ENCODE assay signal across 7 mouse cellular contexts in genomic region chr10:23785599-23785998, GRCm38 (mm10). TPM values are rescaled to one million over a fixed set of nuclear protein-coding genes. Genes with fewer than 3 reads are reported as not detected.
DNase-seq lines count a peak whose midpoint lies in the region; ATAC-seq and TF ChIP-seq lines count a peak whose summit lies in the region.
"Not testable (repeated sequence)": the region's sequence is repeated elsewhere in the genome, so short reads cannot be mapped to it uniquely, and the experiment has no call there.

No protein-coding gene starts in this region.

- not testable (repeated sequence) for H3K27me3 ChIP-seq in MEL (ENCODE audit: control insufficient read depth in 1 of 2, insufficient read depth in 2 of 2, low read length in 2 of 2); embryonic facial prominence, embryonic 15.5 days; heart, embryonic 10.5 days (ENCODE audit: insufficient read depth, poor library complexity, severe bottlenecking); hindbrain, embryonic 15.5 days; limb, embryonic 11.5 days (ENCODE audit: control insufficient read depth, insufficient read depth, low read length); lung, embryonic 15.5 days; myocyte (ENCODE audit: control insufficient read depth, insufficient read depth, insufficient read length)

- TF ChIP-seq POLR2A in MEL (IDR thresholded peaks at IDR 0.05; ENCODE audit: control insufficient read depth in 1 of 2, insufficient read depth in 1 of 2, low read depth in 1 of 2, low read length in 2 of 2, poor library complexity in 1 of 2), result peak in 1 of 2 experiments; percentile 55; a peak in 2 of 4 replicates
- TF ChIP-seq POLR2A in myocyte (IDR thresholded peaks at IDR 0.05; ENCODE audit: insufficient read length, low read depth), result not testable (repeated sequence)

- 37% methylated on average over 7 of the region's 7 CpGs for WGBS in embryonic facial prominence, embryonic 15.5 days
- WGBS in heart, embryonic 10.5 days, result 40% methylated on average over 7 of the region's 7 CpGs
- WGBS in hindbrain, embryonic 15.5 days, result 47% methylated on average over 7 of the region's 7 CpGs
- 35% methylated on average over 7 of the region's 7 CpGs for WGBS in limb, embryonic 11.5 days
- 38% methylated on average over 7 of the region's 7 CpGs for WGBS in lung, embryonic 15.5 days

- H3K9ac ChIP-seq in MEL (ENCODE audit: control insufficient read depth, low read depth, low read length, poor library complexity, severe bottlenecking), result peak overlapping the region; percentile 98
- peak overlapping the region; percentile 98 for H3K9ac ChIP-seq in embryonic facial prominence, embryonic 15.5 days
- H3K9ac ChIP-seq in hindbrain, embryonic 15.5 days, result peak overlapping the region; percentile 68
- H3K9ac ChIP-seq in limb, embryonic 11.5 days (ENCODE audit: low read length), result peak overlapping the region; percentile 90; the same call in 1 of the 2 replicates
- peak overlapping the region; percentile 89 for H3K9ac ChIP-seq in lung, embryonic 15.5 days

- peak overlapping the region; percentile 93 for H3K27ac ChIP-seq in MEL (ENCODE audit: control insufficient read depth, low read depth, low read length)
- H3K27ac ChIP-seq in embryonic facial prominence, embryonic 15.5 days (replicated peaks), result 0 out of 2 replicates have a peak overlapping the region, but pooled peaks have one; percentile 75
- not testable (repeated sequence) for H3K27ac ChIP-seq in heart, embryonic 10.5 days; hindbrain, embryonic 15.5 days (replicated peaks); limb, embryonic 11.5 days (replicated peaks; ENCODE audit: low read depth, low read length); lung, embryonic 15.5 days

- not testable (repeated sequence) for TF ChIP-seq CTCF in MEL (IDR thresholded peaks at IDR 0.05 in 2 of 3, conservative IDR thresholded peaks at IDR 0.05 in 1 of 3; ENCODE audit: control insufficient read depth in 1 of 3, insufficient read depth in 1 of 3, low read depth in 2 of 3, low read length in 3 of 3, poor library complexity in 1 of 3, severe bottlenecking in 1 of 3)

- ATAC-seq in embryonic facial prominence, embryonic 15.5 days (ENCODE audit: insufficient number of reproducible peaks, low FRiP score, low TSS enrichment, low read depth); hindbrain, embryonic 15.5 days (ENCODE audit: low FRiP score, low read depth); limb, embryonic 11.5 days (ENCODE audit: insufficient number of reproducible peaks, low FRiP score, low TSS enrichment, low read depth); lung, embryonic 15.5 days (ENCODE audit: borderline replicate concordance, extremely low read depth, low FRiP score, low TSS enrichment): not testable (repeated sequence)

- not testable (repeated sequence) for TF ChIP-seq RAD21 in MEL (IDR thresholded peaks at IDR 0.05; ENCODE audit: low read depth, low read length)

- H3K4me3 ChIP-seq in MEL (ENCODE audit: control insufficient read depth in 1 of 2, insufficient read depth in 1 of 2, low read depth in 2 of 2, low read length in 2 of 2), result peak overlapping the region; percentile 62 to 97
- peak overlapping the region; percentile 89 for H3K4me3 ChIP-seq in embryonic facial prominence, embryonic 15.5 days (replicated peaks)
- peak overlapping the region; percentile 89 for H3K4me3 ChIP-seq in heart, embryonic 10.5 days
- peak overlapping the region; percentile 57 for H3K4me3 ChIP-seq in hindbrain, embryonic 15.5 days
- H3K4me3 ChIP-seq in limb, embryonic 11.5 days (ENCODE audit: low read depth, low read length), result peak overlapping the region; percentile 86
- peak overlapping the region; percentile 78 for H3K4me3 ChIP-seq in lung, embryonic 15.5 days
- peak overlapping the region; percentile 86 for H3K4me3 ChIP-seq in myocyte

- H3ac ChIP-seq in myocyte (ENCODE audit: control insufficient read depth, insufficient read length), result peak overlapping the region; percentile 18

- not testable (repeated sequence) for DNase-seq in MEL (ENCODE audit: low read depth, low spot score); heart, embryonic 10.5 days (ENCODE audit: low spot score); limb, embryonic 11.5 days (ENCODE audit: low spot score)

- TF ChIP-seq EP300 in MEL (IDR thresholded peaks at IDR 0.05; ENCODE audit: low read depth in 1 of 2, low read length in 2 of 2), result not testable (repeated sequence)

- H3K4me1 ChIP-seq in MEL (ENCODE audit: control insufficient read depth in 1 of 2, insufficient read depth in 2 of 2, low read length in 2 of 2), result peaks cover 0 to 19% of the 10 kb centered on the region in 2 experiments
- H3K4me1 ChIP-seq in embryonic facial prominence, embryonic 15.5 days, result peaks cover 29% of the 10 kb centered on the region
- H3K4me1 ChIP-seq in heart, embryonic 10.5 days, result not testable (repeated sequence)
- H3K4me1 ChIP-seq in hindbrain, embryonic 15.5 days (replicated peaks), result peaks cover 39% of the 10 kb centered on the region
- H3K4me1 ChIP-seq in limb, embryonic 11.5 days (ENCODE audit: control insufficient read depth, insufficient read depth, low read length), result peaks cover 12% of the 10 kb centered on the region; the same call in 1 of the 2 replicates
- peaks cover 31% of the 10 kb centered on the region for H3K4me1 ChIP-seq in lung, embryonic 15.5 days

- peaks cover 30% of the 10 kb centered on the region for H3K79me2 ChIP-seq in MEL (ENCODE audit: control insufficient read depth, insufficient read depth, low read length, poor library complexity)
- H3K79me2 ChIP-seq in myocyte (ENCODE audit: control insufficient read depth, insufficient read depth), result peaks cover 27% of the 10 kb centered on the region

- not testable (repeated sequence) for H3K9me3 ChIP-seq in MEL (replicated peaks; ENCODE audit: insufficient read depth, low read length); embryonic facial prominence, embryonic 15.5 days (replicated peaks); heart, embryonic 10.5 days; hindbrain, embryonic 15.5 days; limb, embryonic 11.5 days (ENCODE audit: control insufficient read depth, low read length); lung, embryonic 15.5 days

- H3K36me3 ChIP-seq in MEL (ENCODE audit: control insufficient read depth in 1 of 2, insufficient read depth in 2 of 2, low read length in 2 of 2) (peaks cover 7 to 44% of the 10 kb centered on the region in 2 experiments), myocyte (ENCODE audit: control insufficient read depth, insufficient read depth) (peaks cover 34% of the 10 kb centered on the region)
- H3K36me3 ChIP-seq in embryonic facial prominence, embryonic 15.5 days, result peaks cover 31% of the 10 kb centered on the region
- peaks cover 38% of the 10 kb centered on the region for H3K36me3 ChIP-seq in heart, embryonic 10.5 days
- H3K36me3 ChIP-seq in hindbrain, embryonic 15.5 days, result peaks cover 30% of the 10 kb centered on the region
- H3K36me3 ChIP-seq in limb, embryonic 11.5 days (ENCODE audit: control insufficient read depth, insufficient read depth, low read length), result not testable (repeated sequence)
- H3K36me3 ChIP-seq in lung, embryonic 15.5 days, result peaks cover 39% of the 10 kb centered on the region

- peak overlapping the region; percentile 74 for H3K4me2 ChIP-seq in embryonic facial prominence, embryonic 15.5 days (replicated peaks)
- peak overlapping the region; percentile 91 for H3K4me2 ChIP-seq in hindbrain, embryonic 15.5 days
- H3K4me2 ChIP-seq in limb, embryonic 11.5 days (ENCODE audit: low read depth, severe bottlenecking), result peak overlapping the region; percentile 61
- H3K4me2 ChIP-seq in lung, embryonic 15.5 days, result peak overlapping the region; percentile 80
- peak overlapping the region; percentile 87 for H3K4me2 ChIP-seq in myocyte (ENCODE audit: low read depth)

TF ChIP-seq in myocyte, 11 proteins besides CTCF, POLR2A, EP300 and RAD21:
- peak; percentile 27 for TF ChIP-seq POLR2AphosphoS2 (IDR thresholded peaks at IDR 0.05; ENCODE audit: insufficient read length, low read depth)

RNA-seq across cellular contexts. Expression of gene Rps12, which starts 1.5 kb away (rescaled TPM):
- total RNA-seq in MEL (2012; rRNA removed), result 5,370 and 5,608 TPM in 2 replicates
- polyA plus RNA-seq in MEL (2012; ENCODE audit: insufficient read depth in 1 of 2, insufficient read length in 2 of 2, low read depth in 1 of 2, low replicate concordance in 2 of 2, missing spikeins in 1 of 2) (1,000 to 10,000 TPM in 1 of 2 experiments, 100 to 1,000 TPM in 1; 135 to 1,493 TPM), myocyte (2012; fragmentation: generic; extraction: Trizol) (4,767 TPM)
- polyA plus RNA-seq in embryonic facial prominence, embryonic 15.5 days (2015; fragmentation: Nextera tagmentation; extraction: Ambion mirVana), result 177 and 204 TPM in 2 replicates
- polyA plus RNA-seq in heart, embryonic 10.5 days (2016; fragmentation: Nextera tagmentation; extraction: Ambion mirVana), result 94.5 and 118 TPM in 2 replicates
- 104 and 108 TPM in 2 replicates for polyA plus RNA-seq in hindbrain, embryonic 15.5 days (2015; fragmentation: Nextera tagmentation; extraction: Ambion mirVana)
- polyA plus RNA-seq in limb, embryonic 11.5 days (2014; fragmentation: Nextera tagmentation; extraction: Ambion mirVana), result 178 and 198 TPM in 2 replicates
- 166 and 180 TPM in 2 replicates for polyA plus RNA-seq in lung, embryonic 15.5 days (2015; fragmentation: Nextera tagmentation; extraction: Ambion mirVana)

RNA-seq across cellular contexts. Expression of gene Slc18b1, which starts 11.2 kb away (rescaled TPM):
- not detected in 2 replicates for total RNA-seq in MEL (2012; rRNA removed)
- polyA plus RNA-seq in MEL (2012; ENCODE audit: insufficient read depth in 1 of 2, insufficient read length in 2 of 2, low read depth in 1 of 2, low replicate concordance in 2 of 2, missing spikeins in 1 of 2) (not detected), myocyte (2012; fragmentation: generic; extraction: Trizol) (7.0 TPM)
- 19.2 and 26.8 TPM in 2 replicates for polyA plus RNA-seq in embryonic facial prominence, embryonic 15.5 days (2015; fragmentation: Nextera tagmentation; extraction: Ambion mirVana)
- polyA plus RNA-seq in heart, embryonic 10.5 days (2016; fragmentation: Nextera tagmentation; extraction: Ambion mirVana), result 5.6 and 7.1 TPM in 2 replicates
- 20.9 and 21.8 TPM in 2 replicates for polyA plus RNA-seq in hindbrain, embryonic 15.5 days (2015; fragmentation: Nextera tagmentation; extraction: Ambion mirVana)
- polyA plus RNA-seq in limb, embryonic 11.5 days (2014; fragmentation: Nextera tagmentation; extraction: Ambion mirVana), result 19.9 and 24.3 TPM in 2 replicates
- 16.7 and 20.1 TPM in 2 replicates for polyA plus RNA-seq in lung, embryonic 15.5 days (2015; fragmentation: Nextera tagmentation; extraction: Ambion mirVana)
